Mouse (Mus musculus): ENCODE data around the gene Olfr1132.
"Not testable (repeated sequence)": the region's sequence is repeated elsewhere in the genome, so short reads cannot be mapped to it uniquely, and the experiment has no call there.

Olfr1132 gene

GRCm38 (mm10) chr2:87637435-87637834 lies at the start of gene Olfr1132:
TSS of gene Olfr1132 (minus strand) at chr2:87637535.
- DNase-seq: no peak

DNA sequence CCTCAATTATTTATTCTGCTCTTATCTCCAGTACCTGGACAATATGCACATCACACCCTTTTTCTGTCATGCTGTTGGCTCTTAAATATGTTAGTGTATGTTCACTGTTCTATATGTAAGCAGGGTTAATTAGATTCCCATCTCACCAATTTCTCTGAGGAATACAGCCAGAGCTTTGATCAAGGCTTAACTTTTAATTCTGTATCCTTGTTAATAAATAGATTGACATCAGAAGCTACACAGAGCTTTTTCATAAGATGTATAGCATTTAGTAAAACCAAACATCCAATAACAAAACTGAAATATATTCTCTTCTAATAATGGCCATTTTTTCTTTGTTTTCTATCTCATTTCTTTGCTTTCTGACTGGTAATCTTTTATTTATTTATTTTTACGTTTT lies 36.2 kb upstream of the Olfr1132 start, which contains the start of gene Olfr1135:
TSS of gene Olfr1135 (minus strand) at position 101 of the 400 bp plus-strand sequence.
- no peak for DNase-seq

GRCm38 (mm10) chr2:87658360-87658759 lies 21.0 kb upstream of the Olfr1132 start, which contains the start of gene Olfr1134:
TSS of gene Olfr1134 (minus strand) at chr2:87658460.
- no peak for DNase-seq

- DNase-seq: no peak
These were observed 9.9 kb upstream of the Olfr1132 start, which contains the start of gene Olfr1133 for GRCm38 (mm10) chr2:87647274-87647673. TSS of gene Olfr1133 (minus strand) at chr2:87647374.

DNA sequence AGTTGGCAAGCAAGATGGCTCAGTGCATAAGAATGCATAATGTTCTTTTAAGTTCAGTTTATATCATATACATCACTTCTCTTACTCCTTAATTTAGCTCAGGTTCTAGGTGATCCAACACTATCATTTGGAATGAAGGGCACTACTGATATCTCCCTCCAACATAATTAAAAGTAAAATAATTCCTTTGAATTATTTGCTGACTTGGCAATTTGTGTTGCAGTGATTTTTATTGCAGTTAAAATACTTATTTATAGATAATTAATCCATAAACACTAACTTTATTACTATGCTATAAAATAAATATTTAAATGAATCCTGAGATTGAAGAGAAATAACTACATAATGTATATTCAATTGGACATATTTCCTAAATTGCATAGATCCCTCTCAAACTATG lies 5.1 kb upstream of the Olfr1132 start:
- DNase-seq: no peak

GRCm38 (mm10) chr2:87626804-87627203 lies 10.5 kb downstream of the Olfr1132 start, which contains the start of gene Olfr1131:
TSS of gene Olfr1131 (plus strand) at chr2:87627104.
- no peak for DNase-seq

GRCm38 (mm10) chr2:87605912-87606311 lies 31.4 kb downstream of the Olfr1132 start, which contains the start of gene Olfr1130:
TSS of gene Olfr1130 (plus strand) at chr2:87606212.
- DNase-seq: not testable (repeated sequence)
